Mouse (Mus musculus): Measurements from ENCODE around the gene Tbc1d14.

DNA sequence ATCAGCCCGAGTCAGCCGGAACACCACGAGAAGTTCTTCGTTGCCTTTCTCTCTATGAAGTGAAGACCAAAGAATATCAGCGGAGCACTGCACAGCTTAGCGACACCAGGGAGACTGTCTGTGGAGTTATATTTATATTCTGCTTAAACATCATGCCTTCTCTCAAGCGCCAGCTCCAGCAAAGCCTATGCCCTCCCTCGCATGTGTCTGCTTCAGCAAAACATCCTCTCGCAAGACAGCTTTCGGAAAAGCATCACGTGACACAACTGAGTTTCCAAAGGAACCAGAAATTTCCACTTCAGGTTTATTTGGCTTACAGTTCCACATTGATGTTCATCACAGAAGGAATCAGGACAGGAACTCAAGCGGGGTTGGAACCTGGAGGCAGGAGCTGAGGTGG is 145.2 kb downstream of the Tbc1d14 start:
- no peak for TF ChIP-seq HCFC1 (IDR thresholded peaks at IDR 0.05; ENCODE audit: borderline replicate concordance, insufficient read depth, low read length)
- no peak for TF ChIP-seq MAFK (IDR thresholded peaks at IDR 0.05; ENCODE audit: insufficient read depth, low read depth, low read length)
- no peak for TF ChIP-seq CHD2 (IDR thresholded peaks at IDR 0.05; ENCODE audit: low read depth, low read length)
- TF ChIP-seq ZC3H11A (IDR thresholded peaks at IDR 0.05; ENCODE audit: borderline replicate concordance, low read depth, low read length): no peak
